Mouse (Mus musculus): ENCODE data around the gene Pkig.

DNA sequence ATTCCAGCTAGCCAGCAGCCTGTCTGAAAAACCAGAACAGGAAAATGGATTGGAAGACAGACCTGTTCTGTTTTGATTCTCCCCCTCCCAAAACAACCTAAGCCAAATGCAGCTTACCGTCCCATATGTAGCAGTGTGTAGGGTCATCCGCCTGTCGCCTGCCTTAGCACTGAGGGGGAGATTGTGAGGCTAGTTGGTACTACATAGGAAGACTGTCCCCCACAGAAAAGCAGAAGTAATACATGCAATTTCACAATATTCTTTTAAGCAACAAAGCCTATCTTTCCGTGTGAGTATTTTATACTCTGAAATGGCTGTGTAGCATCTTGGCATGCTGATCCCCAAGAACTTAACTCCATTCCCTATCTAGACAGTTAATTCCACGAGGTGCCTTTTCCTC lies 44.7 kb downstream of the Pkig start:
- TF ChIP-seq CTCF (IDR thresholded peaks at IDR 0.05; ENCODE audit: extremely low read depth, insufficient read depth, insufficient read length, insufficient replicate concordance), result no peak
- no peak for TF ChIP-seq POLR2A (IDR thresholded peaks at IDR 0.05; ENCODE audit: low read depth, low read length)
